Mouse (Mus musculus) liver, postnatal 0 days (tissue): ENCODE measurements around the gene A730046J19Rik.

Experiments used
- CTCF ChIP-seq: sonication (generic); IDR thresholded peaks from 2 replicates; pipeline ENCODE4 v1.5.1; 2016; ENCODE audit warnings: antibody characterized with exemption, low read depth
- EP300 ChIP-seq: IDR thresholded peaks from 2 replicates; pipeline ENCODE4 v1.6.1; 2016; ENCODE audit warnings: antibody characterized with exemption, low read depth, mild to moderate bottlenecking

GRCm38 (mm10) chrX:144136281-144136680 is 17.2 kb upstream of the A730046J19Rik start:
- TF ChIP-seq CTCF (no peak), EP300 (no peak)
